Mouse (Mus musculus) thymus, adult 2 months (tissue): Measurements from ENCODE around the gene BC049715. TPM values are rescaled to one million over a fixed set of nuclear protein-coding genes. Genes with fewer than 3 reads are reported as not detected.
"Not testable (repeated sequence)": the region's sequence is repeated elsewhere in the genome, so short reads cannot be mapped to it uniquely, and the experiment has no call there.

Source experiments
- DNase-seq: peaks from one replicate; pipeline ENCODE4 v3.0.0; 2021
- H3K27ac ChIP-seq: fragments of 200-500 bp; 2 replicates; pipeline ENCODE4 v1.5.1; 2012; ENCODE audit warnings: low read length, control low read depth; ENCODE audit not compliant: control insufficient read depth, insufficient read depth
- H3K27me3 ChIP-seq: fragments of 200-500 bp; 2 replicates; pipeline ENCODE4 v1.6.1; 2012; ENCODE audit warnings: mild to moderate bottlenecking, low read length, moderate library complexity, mixed read lengths; ENCODE audit not compliant: control insufficient read depth, insufficient read depth
- H3K36me3 ChIP-seq: fragments of 200-500 bp; 2 replicates; pipeline ENCODE4 v1.6.1; 2012; ENCODE audit warnings: mild to moderate bottlenecking, low read length, moderate library complexity; ENCODE audit not compliant: control insufficient read depth, insufficient read depth
- H3K4me1 ChIP-seq: fragments of 200-500 bp; replicated peaks from 2 replicates; pipeline ENCODE4 v1.6.1; 2012; ENCODE audit warnings: low read length; ENCODE audit not compliant: control insufficient read depth, insufficient read depth
- H3K4me3 ChIP-seq: fragments of 200-500 bp; 2 replicates; pipeline ENCODE4 v1.5.1; 2012; ENCODE audit warnings: mild to moderate bottlenecking, low read length, control low read depth, moderate library complexity; ENCODE audit not compliant: control insufficient read depth, insufficient read depth
- CTCF ChIP-seq: fragments of 200-500 bp; IDR thresholded peaks from 2 replicates; pipeline ENCODE4 v1.5.1; 2012; ENCODE audit warnings: mild to moderate bottlenecking, control low read depth, low read length, moderate library complexity, borderline replicate concordance; ENCODE audit not compliant: control insufficient read depth, poor library complexity, insufficient read depth; ENCODE audit errors: extremely low read depth
- POLR2A ChIP-seq: fragments of 200-500 bp; IDR thresholded peaks from 2 replicates; pipeline ENCODE4 v1.6.1; 2012; ENCODE audit warnings: mild to moderate bottlenecking, low read length, control low read depth, moderate library complexity; ENCODE audit not compliant: control insufficient read depth, poor library complexity, insufficient read depth; ENCODE audit errors: extremely low read depth
- WGBS: fragments of 180-500 bp; shearing (Covaris S2); methylation state at CpG from one replicate; pipeline ENCODE4 v1.1.7; 2018; 5-methylcytosine and 5-hydroxymethylcytosine counted together
- polyA plus RNA-seq: library from polyadenylated mRNA; depleted of rRNA; stranded (reverse); fragments of >200 nt; gene quantifications from 2 replicates; pipeline ENCODE4 v1.2.3, GENCODE M21; 2012

Gene BC049715
- polyA plus RNA-seq, 1 experiment, result 0.86 TPM

DNA sequence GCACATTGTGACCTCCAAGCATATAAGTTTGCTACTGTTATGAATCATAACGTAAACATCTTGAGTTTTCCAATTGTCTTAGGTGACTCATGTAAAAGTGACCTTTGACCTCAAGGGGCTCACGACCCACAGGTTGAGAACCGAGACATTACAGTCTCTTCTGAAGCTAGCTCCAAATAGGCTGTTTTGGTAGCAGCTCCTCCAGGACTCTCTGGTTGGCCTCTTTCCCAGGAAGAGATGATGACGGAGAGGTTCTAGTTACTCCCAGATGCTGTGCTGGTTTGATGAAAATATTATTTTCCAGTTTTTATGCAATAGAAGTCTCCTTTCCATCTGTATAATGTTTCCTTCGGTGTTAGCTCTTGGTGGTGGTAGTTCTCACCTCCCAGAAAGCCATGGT is 41.5 kb downstream of the BC049715 start:
- WGBS, result 92% methylated on average over 5 of the region's 5 CpGs
- Histone ChIP-seq H3K27ac (no peak overlapping the region), H3K4me1 (peaks cover 3% of the 10 kb centered on the region; the same call in 1 of the 2 replicates), H3K4me3 (no peak overlapping the region), H3K27me3 (no peaks in the 10 kb centered on the region), H3K36me3 (no peaks in the 10 kb centered on the region)
- no peak for TF ChIP-seq POLR2A
- DNase-seq, result no peak

DNA sequence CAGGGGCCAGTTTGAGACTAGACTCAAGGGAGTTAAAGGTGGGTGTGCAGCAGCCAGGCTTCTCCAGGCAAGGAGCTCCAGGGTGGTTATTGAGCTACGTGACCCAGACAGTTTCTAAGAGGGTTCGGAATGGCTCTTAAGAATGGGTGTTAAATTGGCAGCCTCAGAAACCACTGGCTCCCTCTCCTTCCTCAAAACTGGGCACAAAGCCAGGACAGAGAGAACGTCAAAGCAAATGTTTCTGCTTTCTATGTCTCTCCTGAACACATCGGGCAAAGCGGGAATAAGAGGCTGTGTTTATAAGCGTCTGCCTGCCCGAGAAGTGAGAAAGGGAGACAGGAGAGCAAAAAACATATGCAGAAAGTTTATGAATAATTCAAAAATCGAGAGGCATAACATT is 47.2 kb downstream of the BC049715 start:
- no peaks in the 10 kb centered on the region for H3K27me3 ChIP-seq
- TF ChIP-seq CTCF (no peak), POLR2A (no peak)
- H3K27ac ChIP-seq, result no peak overlapping the region
- H3K36me3 ChIP-seq, result no peaks in the 10 kb centered on the region
- DNase-seq, result no peak
- H3K4me3 ChIP-seq, result no peak overlapping the region
- 49% methylated on average over 8 of the region's 8 CpGs for whole genome bisulfite sequencing
- peaks cover 3% of the 10 kb centered on the region; the same call in 1 of the 2 replicates for H3K4me1 ChIP-seq

DNA sequence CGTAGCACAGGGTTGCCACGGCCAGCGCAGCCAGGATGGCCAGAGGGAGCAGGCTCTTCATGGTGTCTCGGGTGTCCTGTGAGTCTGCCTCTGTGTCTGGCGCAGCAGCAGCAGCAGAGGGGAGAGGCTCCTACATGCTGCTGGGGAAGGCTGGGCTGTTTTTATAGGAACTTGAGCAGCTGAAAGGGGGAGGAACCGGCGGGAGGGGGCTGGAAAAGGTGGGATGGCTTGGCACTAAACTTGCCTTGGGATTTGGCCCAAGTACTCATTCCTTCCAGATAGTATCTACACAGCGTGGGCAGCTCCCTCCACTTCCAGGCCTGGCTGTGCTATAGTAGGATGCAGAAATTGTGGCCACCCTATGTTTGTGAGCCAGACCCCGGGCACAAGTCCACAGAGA is 48.2 kb downstream of the BC049715 start, which contains the start of gene Mgp:
TSS of gene Mgp (minus strand) at position 154 of the 400 bp plus-strand sequence.
- 80% methylated on average over 9 of the region's 9 CpGs for WGBS
- H3K4me1 ChIP-seq, result peaks cover 3% of the 10 kb centered on the region; the same call in 1 of the 2 replicates
- H3K27ac ChIP-seq, result no peak within 1 kb of the TSS
- no peak for DNase-seq
- no peaks in the 10 kb centered on the region for H3K36me3 ChIP-seq
- no peak for TF ChIP-seq CTCF
- TF ChIP-seq POLR2A, result no peak
- no peaks in the 10 kb centered on the region for H3K27me3 ChIP-seq
- H3K4me3 ChIP-seq, result no peak within 1 kb of the TSS

DNA sequence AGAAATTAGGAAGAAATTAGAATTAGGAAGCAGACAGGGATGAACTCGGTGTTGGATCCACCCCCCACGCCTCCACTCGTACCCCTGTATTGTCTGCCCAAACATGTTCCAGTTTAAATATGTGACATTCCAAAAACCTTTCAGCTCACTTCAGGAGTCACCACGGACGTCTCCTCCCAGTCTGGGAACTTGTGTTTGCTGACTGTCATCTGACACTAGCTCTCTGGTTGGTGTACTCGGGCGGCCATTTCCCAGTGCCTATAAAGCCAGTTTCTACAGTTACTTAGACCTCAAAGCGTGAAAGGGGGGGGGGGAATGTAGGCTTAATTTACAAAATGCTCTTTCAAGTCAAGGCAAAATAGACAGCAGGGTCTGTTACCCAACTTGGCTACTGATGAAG is 54.3 kb downstream of the BC049715 start:
- no peak overlapping the region for H3K4me3 ChIP-seq
- no peaks in the 10 kb centered on the region for H3K36me3 ChIP-seq
- TF ChIP-seq POLR2A, result no peak
- TF ChIP-seq CTCF, result no peak
- H3K27ac ChIP-seq, result no peak overlapping the region
- H3K4me1 ChIP-seq, result no peaks in the 10 kb centered on the region
- no peaks in the 10 kb centered on the region for H3K27me3 ChIP-seq
- DNase-seq, result no peak
- WGBS, result 91% methylated on average over 8 of the region's 8 CpGs

DNA sequence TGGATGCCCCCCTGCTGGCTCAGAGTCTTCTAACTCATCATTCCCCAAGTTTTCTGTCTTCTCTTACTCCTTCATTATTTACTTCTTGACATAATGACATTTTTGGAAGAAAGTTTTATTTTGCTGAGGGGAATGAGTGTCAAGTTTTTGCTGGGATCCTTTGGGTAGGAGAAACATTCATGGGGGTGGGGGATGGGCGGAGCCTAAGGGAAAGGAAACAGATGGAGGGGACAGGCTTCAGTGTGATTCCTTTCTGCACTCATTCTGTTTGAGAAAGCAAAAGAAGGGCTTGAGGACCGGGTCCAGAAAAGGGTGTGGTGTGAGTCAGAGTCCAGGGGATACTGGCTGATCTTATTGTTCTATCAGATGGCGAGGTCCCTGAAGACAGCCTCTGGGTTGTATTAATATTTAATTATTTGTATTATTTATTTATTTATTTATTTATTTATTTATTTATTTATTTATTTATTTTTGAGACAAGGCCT is 56.0 kb downstream of the BC049715 start:
- H3K27ac ChIP-seq, result no peak overlapping the region
- H3K4me3 ChIP-seq, result no peak overlapping the region
- no peaks in the 10 kb centered on the region for H3K4me1 ChIP-seq
- H3K36me3 ChIP-seq, result no peaks in the 10 kb centered on the region
- no peaks in the 10 kb centered on the region for H3K27me3 ChIP-seq
- 83% methylated on average over 3 of the region's 3 CpGs for WGBS
- no peak for DNase-seq
- TF ChIP-seq POLR2A (no peak), CTCF (no peak)

DNA sequence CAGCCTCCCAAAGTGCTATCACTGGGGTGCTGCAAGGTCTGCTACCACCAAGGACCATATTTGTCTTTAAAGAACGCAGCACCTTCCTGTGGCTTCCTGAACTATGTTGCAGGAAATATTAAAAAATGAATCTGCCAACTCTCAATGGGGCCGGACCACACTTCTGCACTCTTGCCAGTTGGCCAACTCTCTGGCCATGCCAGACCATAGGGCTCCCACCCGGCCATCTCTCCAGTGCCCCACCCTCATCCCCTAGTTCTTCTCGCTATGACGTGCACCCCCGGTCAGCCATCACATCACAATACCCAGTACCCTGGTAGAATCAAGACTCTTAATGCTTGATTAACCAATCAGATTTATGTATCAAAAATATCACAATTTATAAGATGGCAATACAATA is 56.5 kb downstream of the BC049715 start:
- no peaks in the 10 kb centered on the region for H3K4me1 ChIP-seq
- no peak for DNase-seq
- no peak for TF ChIP-seq POLR2A
- TF ChIP-seq CTCF, result no peak
- WGBS, result 93% methylated on average over 6 of the region's 6 CpGs
- H3K27ac ChIP-seq, result no peak overlapping the region
- H3K27me3 ChIP-seq, result no peaks in the 10 kb centered on the region
- no peaks in the 10 kb centered on the region for H3K36me3 ChIP-seq
- H3K4me3 ChIP-seq, result no peak overlapping the region

DNA sequence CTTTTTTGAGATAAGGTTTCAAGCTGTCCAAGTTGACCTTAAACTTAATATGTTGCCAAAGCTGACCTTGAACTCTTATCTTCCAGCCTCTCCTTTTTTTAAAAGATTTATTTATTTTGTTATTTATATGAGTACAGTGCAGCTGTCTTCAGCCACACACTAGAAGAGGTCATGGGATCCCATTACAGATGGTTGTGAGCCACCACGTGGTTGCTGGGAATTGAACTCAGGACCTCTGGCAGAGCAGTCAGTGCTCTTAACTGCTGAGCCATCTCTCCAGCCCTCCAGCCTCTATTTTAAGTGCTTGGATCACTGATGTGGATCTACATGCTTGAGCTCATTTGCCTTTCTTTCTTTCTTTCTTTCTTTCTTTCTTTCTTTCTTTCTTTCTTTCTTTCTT is 57.3 kb downstream of the BC049715 start:
- H3K27me3 ChIP-seq, H3K4me1 ChIP-seq, H3K27ac ChIP-seq, H3K4me3 ChIP-seq, DNase-seq, H3K36me3 ChIP-seq: not testable (repeated sequence)
- WGBS, result 90% methylated on average over 1 of the region's 1 CpGs
